Mouse (Mus musculus) kidney, adult 2 months (tissue): Measurements from ENCODE around the gene Mlph.

Source experiments
- CTCF ChIP-seq: fragments of 200-500 bp; conservative IDR thresholded peaks from 2 replicates; pipeline ENCODE4 v1.5.1; 2011; ENCODE audit warnings: low read depth, mild to moderate bottlenecking, control low read depth, low read length, moderate library complexity, mixed read lengths; ENCODE audit not compliant: insufficient read depth, insufficient read length
- POLR2A ChIP-seq: fragments of 200-500 bp; IDR thresholded peaks from one replicate; pipeline ENCODE4 v1.6.1; 2011; ENCODE audit warnings: low read depth, low read length, control low read depth

- TF ChIP-seq CTCF (no peak), POLR2A (no peak)
Measured at GRCm38 (mm10) chr1:90900406-90900805, 14.5 kb upstream of the Mlph start.
